Mouse (Mus musculus): ENCODE data around the gene Gli2.

Gli2 gene

GRCm38 (mm10) chr1:119053402-119053841 is at the start of gene Gli2:
Gli2 (minus strand) TSS chr1:119053619.
- no peak for DNase-seq (ENCODE audit: extremely low spot score, low read depth, low spot score)

- no peak for DNase-seq (ENCODE audit: extremely low spot score, low read depth, low spot score)
These were observed 44.6 kb upstream of the Gli2 start for GRCm38 (mm10) chr1:119097921-119098521.

GRCm38 (mm10) chr1:119093739-119094138 is 40.3 kb upstream of the Gli2 start:
- DNase-seq (ENCODE audit: extremely low spot score, low read depth, low spot score) = peak; percentile 64

DNA sequence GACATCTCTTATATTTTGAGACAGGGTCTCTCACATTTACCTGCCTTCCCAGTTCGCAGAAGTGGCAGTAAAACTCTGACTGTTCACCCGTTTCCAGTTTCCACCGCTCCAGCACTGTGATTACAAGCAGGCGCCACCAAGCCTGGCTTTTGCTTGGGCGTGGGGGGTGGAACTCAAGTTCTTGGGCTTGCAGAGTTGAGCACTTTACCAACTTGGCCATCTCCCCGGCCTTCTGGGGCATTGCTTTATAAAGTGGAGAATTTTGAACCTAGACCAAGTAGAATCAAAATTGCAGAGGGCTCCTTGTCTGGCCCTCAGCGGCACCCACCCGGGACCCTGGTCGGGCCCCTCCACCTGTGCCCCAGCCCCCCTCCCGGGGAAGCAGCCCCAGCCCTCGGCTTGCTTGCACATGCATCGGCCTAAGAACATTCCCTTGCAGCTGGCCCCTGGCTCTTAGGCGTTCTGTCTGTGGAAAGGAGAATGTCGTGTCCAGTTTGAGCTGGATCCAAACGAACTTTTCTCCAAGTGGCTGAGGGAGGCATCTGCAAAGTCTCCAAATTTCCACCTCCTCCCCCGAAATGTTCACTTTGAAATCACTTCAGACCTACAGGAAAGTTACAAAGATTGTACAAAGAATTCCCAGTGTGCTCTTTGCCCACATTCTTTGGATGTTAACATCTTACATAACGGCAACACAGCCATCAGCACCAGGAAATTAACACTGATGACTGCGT is 36.6 kb upstream of the Gli2 start:
- DNase-seq (ENCODE audit: extremely low spot score, low read depth, low spot score) = no peak

- DNase-seq (ENCODE audit: extremely low spot score, low read depth, low spot score) = peak; percentile 81
These were observed 34.1 kb upstream of the Gli2 start for GRCm38 (mm10) chr1:119087539-119087938.

DNA sequence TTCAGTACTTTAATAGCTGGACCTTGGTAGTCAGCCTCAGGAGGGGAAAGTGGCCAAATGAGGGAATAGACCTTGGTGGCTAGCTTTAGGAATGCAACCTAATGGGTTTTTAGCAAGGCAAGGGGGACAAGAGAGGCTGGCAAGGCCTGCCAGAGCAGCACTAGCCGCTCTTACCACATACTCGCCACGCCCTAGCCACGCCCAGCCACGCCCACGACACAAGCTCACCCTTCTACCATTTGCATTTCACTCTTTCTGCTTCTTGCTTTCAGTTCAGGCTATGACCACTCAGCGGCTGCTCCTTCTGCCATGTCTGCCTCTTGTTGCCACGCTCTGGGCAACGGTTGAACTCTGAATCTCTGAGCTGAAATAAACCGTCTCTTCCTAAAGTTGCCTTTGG is 32.4 kb upstream of the Gli2 start:
- no peak for DNase-seq (ENCODE audit: extremely low spot score, low read depth, low spot score)

- DNase-seq (ENCODE audit: extremely low spot score, low read depth, low spot score) = peak; percentile 81
These were observed 30.1 kb upstream of the Gli2 start for GRCm38 (mm10) chr1:119083468-119083921.

DNA sequence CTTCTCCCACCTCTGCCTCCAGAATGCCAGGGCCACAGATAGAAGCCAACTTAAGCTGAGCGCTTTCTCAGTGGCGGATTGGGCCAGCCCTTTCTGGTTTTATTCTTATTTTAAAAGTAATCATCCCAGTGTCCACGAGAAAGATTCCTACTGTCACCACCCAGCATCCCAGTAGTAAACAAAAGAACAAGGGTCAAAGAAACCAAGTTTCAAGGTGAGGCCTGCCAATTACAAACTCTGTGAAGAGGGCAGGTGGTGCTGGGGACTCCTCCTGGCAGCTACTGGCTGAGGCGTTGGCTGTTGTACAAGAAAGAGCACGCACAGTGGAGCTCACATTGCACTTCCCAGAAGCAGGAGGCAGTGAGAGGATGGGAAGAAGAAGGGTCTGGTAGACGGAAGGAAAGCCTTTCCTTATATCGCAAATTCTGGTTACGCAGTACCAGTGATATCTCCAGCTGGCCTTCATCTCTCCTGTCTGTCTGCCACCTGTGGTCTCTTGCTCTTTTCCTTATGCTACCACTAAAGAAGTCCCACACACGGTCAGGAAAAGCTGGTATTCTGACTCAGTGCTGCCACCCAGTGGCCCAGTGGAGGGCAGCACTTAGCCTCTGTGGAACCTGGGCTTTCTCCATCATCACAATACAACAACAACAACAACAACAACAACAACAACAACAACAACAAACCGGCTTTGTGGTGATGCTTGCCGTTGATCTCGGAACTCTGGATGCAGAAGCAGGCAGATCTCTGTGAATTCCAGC is 29.0 kb upstream of the Gli2 start:
- peak; percentile 33 for DNase-seq (ENCODE audit: extremely low spot score, low read depth, low spot score)

DNA sequence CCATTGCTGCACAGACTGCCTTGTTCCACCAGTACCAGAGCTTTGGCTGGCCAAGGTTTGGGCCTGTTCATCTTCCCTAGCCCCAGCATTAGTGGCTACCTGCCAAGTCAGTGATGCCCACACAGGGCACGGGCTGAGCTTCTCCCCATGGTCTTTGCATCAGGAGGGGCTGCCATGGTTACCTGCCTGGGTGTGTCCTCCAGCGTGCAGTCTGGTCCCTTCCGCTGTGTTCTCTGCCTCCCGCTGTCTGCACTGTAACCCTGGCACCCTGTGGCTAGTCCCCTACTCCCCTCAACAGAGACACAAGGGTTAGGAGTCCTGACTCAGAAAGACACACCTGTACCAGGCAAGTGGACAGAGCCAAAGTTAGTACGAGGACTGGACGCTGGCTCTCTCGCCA is 24.5 kb upstream of the Gli2 start:
- DNase-seq (ENCODE audit: extremely low spot score, low read depth, low spot score) = no peak

DNA sequence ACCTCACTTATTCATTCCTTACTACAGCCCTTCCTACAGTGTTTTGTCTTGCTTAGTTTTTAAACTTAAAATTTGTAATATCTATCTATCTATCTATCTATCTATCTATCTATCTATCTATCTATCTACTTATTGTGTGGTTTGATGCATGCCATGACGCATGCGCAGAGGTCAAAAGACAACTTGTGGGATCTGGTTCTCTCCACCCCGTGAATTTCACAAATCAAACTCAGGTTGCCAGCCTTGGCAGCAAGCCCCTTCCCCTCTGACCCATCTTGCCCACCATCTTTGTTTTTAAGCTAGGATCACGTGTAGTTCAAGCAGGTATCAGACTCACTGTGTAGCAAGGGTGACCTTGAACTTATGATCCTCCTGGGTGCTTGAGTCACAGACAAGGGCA is 22.9 kb upstream of the Gli2 start:
- DNase-seq (ENCODE audit: extremely low spot score, low read depth, low spot score) = no peak

DNA sequence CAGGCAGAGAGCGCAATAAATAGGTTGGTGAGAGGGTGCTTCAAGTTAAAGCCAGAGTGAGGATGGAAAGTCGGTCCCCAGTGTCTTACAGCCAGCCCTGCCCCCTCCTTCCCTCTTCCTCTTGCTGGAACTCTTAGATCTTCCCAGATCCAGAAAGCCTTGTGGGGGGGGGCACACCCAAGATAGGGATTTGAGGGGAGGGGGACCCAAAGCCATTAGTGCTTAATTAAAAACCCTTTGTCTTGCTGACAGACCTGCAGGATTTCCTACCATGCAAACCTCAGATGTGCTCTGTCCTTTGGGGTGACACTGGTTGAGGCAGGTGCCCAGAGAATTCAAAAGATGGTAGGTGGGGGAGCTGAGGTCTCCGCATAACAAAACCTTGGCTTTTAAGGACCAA is 22.5 kb upstream of the Gli2 start:
- no peak for DNase-seq (ENCODE audit: extremely low spot score, low read depth, low spot score)

- no peak for DNase-seq (ENCODE audit: extremely low spot score, low read depth, low spot score)
These were observed 22.1 kb upstream of the Gli2 start for GRCm38 (mm10) chr1:119075500-119075899.

- no peak for DNase-seq (ENCODE audit: extremely low spot score, low read depth, low spot score)
These were observed 21.5 kb upstream of the Gli2 start for GRCm38 (mm10) chr1:119074910-119075309.

- DNase-seq (ENCODE audit: extremely low spot score, low read depth, low spot score) = no peak
These were observed 20.5 kb upstream of the Gli2 start for GRCm38 (mm10) chr1:119073876-119074275.

DNA sequence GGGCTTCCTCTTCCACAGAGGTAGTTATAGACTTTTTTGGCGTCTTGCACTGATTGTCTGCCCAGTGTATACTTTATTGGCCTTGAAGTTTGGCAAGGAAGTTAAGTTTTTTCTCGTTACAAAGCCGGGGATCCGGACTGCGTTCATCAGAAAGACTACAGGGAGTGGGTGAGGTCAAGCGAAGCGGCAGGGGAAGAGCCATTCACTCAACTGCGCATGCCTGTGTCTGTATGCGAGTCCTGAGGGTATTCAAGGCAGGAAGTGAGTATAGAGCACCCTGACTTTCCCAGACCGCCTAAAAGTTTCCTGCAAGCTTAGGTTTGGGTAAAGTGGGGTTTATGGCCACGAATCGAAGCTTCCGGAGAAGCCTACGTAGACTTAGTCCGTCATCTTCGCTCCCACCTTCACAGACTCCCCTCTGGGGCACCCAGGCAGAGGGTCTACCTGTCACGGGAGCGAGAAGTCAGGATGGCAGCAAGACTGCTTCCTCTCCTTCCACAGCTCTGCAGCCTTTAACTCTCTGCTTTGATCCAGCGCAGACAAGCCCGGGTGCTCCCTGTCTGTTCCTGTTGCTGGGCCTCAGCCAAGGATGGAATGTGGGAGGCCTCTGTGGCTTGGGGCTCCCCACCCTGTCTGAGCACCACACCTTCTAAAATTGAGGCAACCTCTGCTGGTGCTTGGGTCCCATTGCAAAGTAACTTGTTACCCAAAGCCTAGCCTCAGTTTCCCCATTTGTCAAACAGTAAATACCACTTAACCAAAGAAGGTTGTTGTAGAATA is 11.7 kb upstream of the Gli2 start:
- DNase-seq (ENCODE audit: extremely low spot score, low read depth, low spot score) = no peak

GRCm38 (mm10) chr1:119056491-119056890 is 3.1 kb upstream of the Gli2 start:
- no peak for DNase-seq (ENCODE audit: extremely low spot score, low read depth, low spot score)

DNA sequence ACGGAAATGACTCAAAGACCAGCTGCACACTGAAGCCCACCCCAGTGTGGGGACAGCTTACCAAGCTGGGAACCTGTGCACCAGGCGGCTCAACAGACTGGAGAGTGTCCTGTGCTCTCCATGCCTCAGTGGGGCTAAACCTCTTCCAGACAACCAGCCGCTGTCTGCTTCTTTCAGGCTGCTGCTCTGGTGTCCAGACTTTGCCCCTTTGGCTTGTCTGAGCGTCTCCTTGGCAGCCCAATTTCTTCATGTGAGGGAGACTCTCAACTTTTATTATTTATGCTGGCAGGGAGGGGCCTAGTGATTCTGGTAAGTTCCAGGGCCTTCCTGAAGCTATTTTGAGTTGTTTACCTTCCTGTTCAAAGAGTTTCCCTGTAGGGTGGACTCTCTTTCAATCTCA is 2.4 kb upstream of the Gli2 start:
- DNase-seq (ENCODE audit: extremely low spot score, low read depth, low spot score) = no peak

DNA sequence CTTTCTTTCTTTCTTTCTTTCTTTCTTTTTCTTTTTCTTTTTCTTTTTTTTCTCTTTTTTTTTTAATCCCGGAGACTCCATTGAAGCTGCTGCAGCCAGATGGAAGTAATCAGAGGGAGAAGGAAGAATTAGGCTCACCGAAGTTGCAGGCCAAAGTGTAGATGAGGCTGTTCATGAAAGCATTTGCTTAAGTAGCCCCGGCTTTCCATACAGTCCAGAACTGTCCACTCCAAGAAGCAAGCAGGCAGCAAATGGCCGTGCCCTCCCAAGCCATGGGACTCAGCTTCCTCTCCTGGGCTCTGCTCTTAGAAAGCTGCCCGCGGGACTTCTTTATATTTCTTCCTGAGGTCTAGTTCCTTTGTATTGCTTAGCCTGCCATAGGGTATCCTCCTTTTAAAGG is 1.0 kb upstream of the Gli2 start:
- no peak for DNase-seq (ENCODE audit: extremely low spot score, low read depth, low spot score)

- no peak for DNase-seq (ENCODE audit: extremely low spot score, low read depth, low spot score)
These were observed 494 bp upstream of the Gli2 start for GRCm38 (mm10) chr1:119053872-119054354.

DNA sequence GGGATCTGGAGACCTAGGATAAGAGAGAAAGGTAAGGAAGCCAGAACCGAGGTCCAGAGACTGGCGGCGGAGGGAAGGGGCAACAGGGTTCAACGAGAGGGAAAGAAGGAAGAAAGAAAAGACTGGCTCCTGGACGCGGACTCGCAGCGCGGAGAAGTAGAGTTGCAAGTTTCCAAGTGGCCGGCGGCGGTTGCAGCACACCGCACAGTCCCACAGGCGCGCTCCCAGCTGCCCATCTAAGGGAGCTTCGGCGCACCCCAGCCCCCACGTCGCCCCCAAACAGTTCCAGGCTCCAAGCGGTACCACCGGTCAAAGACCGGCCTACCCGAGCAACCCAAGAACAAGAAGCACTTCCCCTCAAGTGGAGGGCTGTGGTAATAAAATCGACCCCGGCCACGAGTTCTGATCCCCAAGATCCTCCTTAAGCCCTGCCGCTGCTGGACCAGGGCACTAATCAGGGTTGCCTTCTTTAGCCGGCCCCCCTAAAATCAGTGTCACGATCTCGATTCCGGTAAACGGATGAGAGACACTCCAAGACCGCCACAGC is 715 bp downstream of the Gli2 start:
- DNase-seq (ENCODE audit: extremely low spot score, low read depth, low spot score) = no peak

All from hindlimb bud, embryonic 11.5 days (tissue).